Mouse (Mus musculus): Measurements from ENCODE around the gene Cryl1. TPM values are rescaled to one million over a fixed set of nuclear protein-coding genes. Genes with fewer than 3 reads are reported as not detected.

Gene Cryl1
- polyA plus RNA-seq, 1 experiment from 2014 or later, result 61.9 TPM

GRCm38 (mm10) chr14:57385667-57386066, 12.7 kb downstream of the Cryl1 start:
- WGBS, result 81% methylated on average over 5 of the region's 5 CpGs
- Histone ChIP-seq H3K4me1 (replicated peaks; ENCODE audit: control insufficient read depth, insufficient read depth, low read length) (peaks cover 5% of the 10 kb centered on the region; the same call in 1 of the 2 replicates), H3K4me3 (ENCODE audit: low read depth, low read length) (no peak overlapping the region), H3K36me3 (ENCODE audit: control insufficient read depth, insufficient read depth, low read length) (no peaks in the 10 kb centered on the region), H3K4me2 (ENCODE audit: low read length) (no peak overlapping the region), H3K27ac (ENCODE audit: low read depth) (no peak overlapping the region), H3K9ac (ENCODE audit: low read length) (no peak overlapping the region), H3K9me3 (ENCODE audit: control insufficient read depth, low read length) (no peaks in the 10 kb centered on the region), H3K27me3 (replicated peaks; ENCODE audit: control insufficient read depth, insufficient read depth, low read length) (no peaks in the 10 kb centered on the region)
- no peak for ATAC-seq (replicated peaks; ENCODE audit: low FRiP score, low TSS enrichment, low read depth)
- DNase-seq (ENCODE audit: low spot score), result no peak

GRCm38 (mm10) chr14:57377531-57377930, 20.8 kb downstream of the Cryl1 start:
- no peaks in the 10 kb centered on the region for H3K4me1 ChIP-seq (replicated peaks; ENCODE audit: control insufficient read depth, insufficient read depth, low read length)
- H3K9me3 ChIP-seq (ENCODE audit: control insufficient read depth, low read length), result no peaks in the 10 kb centered on the region
- no peak overlapping the region for H3K9ac ChIP-seq (ENCODE audit: low read length)
- no peak overlapping the region for H3K4me2 ChIP-seq (ENCODE audit: low read length)
- H3K27me3 ChIP-seq (replicated peaks; ENCODE audit: control insufficient read depth, insufficient read depth, low read length), result no peaks in the 10 kb centered on the region
- DNase-seq (ENCODE audit: low spot score) (no peak), ATAC-seq (replicated peaks; ENCODE audit: low FRiP score, low TSS enrichment, low read depth) (no peak)
- no peak overlapping the region for H3K27ac ChIP-seq (ENCODE audit: low read depth)
- WGBS, result 70% methylated on average over 5 of the region's 5 CpGs
- H3K36me3 ChIP-seq (ENCODE audit: control insufficient read depth, insufficient read depth, low read length), result no peaks in the 10 kb centered on the region
- H3K4me3 ChIP-seq (ENCODE audit: low read depth, low read length), result no peak overlapping the region

GRCm38 (mm10) chr14:57376956-57377355, 21.4 kb downstream of the Cryl1 start:
- DNase-seq (ENCODE audit: low spot score), result no peak
- no peak overlapping the region for H3K27ac ChIP-seq (ENCODE audit: low read depth)

GRCm38 (mm10) chr14:57376016-57376415, 22.3 kb downstream of the Cryl1 start:
- ATAC-seq (replicated peaks; ENCODE audit: low FRiP score, low TSS enrichment, low read depth) (no peak), DNase-seq (ENCODE audit: low spot score) (no peak)
- no peaks in the 10 kb centered on the region for H3K4me1 ChIP-seq (replicated peaks; ENCODE audit: control insufficient read depth, insufficient read depth, low read length)
- no peaks in the 10 kb centered on the region for H3K9me3 ChIP-seq (ENCODE audit: control insufficient read depth, low read length)
- 72% methylated on average over 8 of the region's 8 CpGs for WGBS
- no peaks in the 10 kb centered on the region for H3K27me3 ChIP-seq (replicated peaks; ENCODE audit: control insufficient read depth, insufficient read depth, low read length)
- no peak overlapping the region for H3K27ac ChIP-seq (ENCODE audit: low read depth)
- H3K4me3 ChIP-seq (ENCODE audit: low read depth, low read length), result no peak overlapping the region
- H3K36me3 ChIP-seq (ENCODE audit: control insufficient read depth, insufficient read depth, low read length), result no peaks in the 10 kb centered on the region
- H3K9ac ChIP-seq (ENCODE audit: low read length), result no peak overlapping the region
- no peak overlapping the region for H3K4me2 ChIP-seq (ENCODE audit: low read length)

More at GRCm38 (mm10) chr14:57376956-57377355, 21.4 kb downstream of the Cryl1 start:
- H3K4me3 ChIP-seq (ENCODE audit: low read depth, low read length), result no peak overlapping the region
- no peak overlapping the region for H3K9ac ChIP-seq (ENCODE audit: low read length)
- no peaks in the 10 kb centered on the region for H3K27me3 ChIP-seq (replicated peaks; ENCODE audit: control insufficient read depth, insufficient read depth, low read length)
- WGBS, result 83% methylated on average over 9 of the region's 9 CpGs
- no peak overlapping the region for H3K4me2 ChIP-seq (ENCODE audit: low read length)
- ATAC-seq (replicated peaks; ENCODE audit: low FRiP score, low TSS enrichment, low read depth), result no peak
- H3K4me1 ChIP-seq (replicated peaks; ENCODE audit: control insufficient read depth, insufficient read depth, low read length), result no peaks in the 10 kb centered on the region
- H3K36me3 ChIP-seq (ENCODE audit: control insufficient read depth, insufficient read depth, low read length), result no peaks in the 10 kb centered on the region
- H3K9me3 ChIP-seq (ENCODE audit: control insufficient read depth, low read length), result no peaks in the 10 kb centered on the region

GRCm38 (mm10) chr14:57375205-57375604, 23.1 kb downstream of the Cryl1 start:
- Histone ChIP-seq H3K4me2 (ENCODE audit: low read length) (no peak overlapping the region), H3K9ac (ENCODE audit: low read length) (no peak overlapping the region), H3K27me3 (replicated peaks; ENCODE audit: control insufficient read depth, insufficient read depth, low read length) (no peaks in the 10 kb centered on the region), H3K4me1 (replicated peaks; ENCODE audit: control insufficient read depth, insufficient read depth, low read length) (no peaks in the 10 kb centered on the region), H3K4me3 (ENCODE audit: low read depth, low read length) (no peak overlapping the region), H3K27ac (ENCODE audit: low read depth) (no peak overlapping the region), H3K36me3 (ENCODE audit: control insufficient read depth, insufficient read depth, low read length) (no peaks in the 10 kb centered on the region), H3K9me3 (ENCODE audit: control insufficient read depth, low read length) (no peaks in the 10 kb centered on the region)
- ATAC-seq (replicated peaks; ENCODE audit: low FRiP score, low TSS enrichment, low read depth) (no peak), DNase-seq (ENCODE audit: low spot score) (no peak)
- 77% methylated on average over 9 of the region's 9 CpGs for whole genome bisulfite sequencing

- 46% methylated on average over 8 of the region's 8 CpGs for WGBS
- no peak for ATAC-seq (replicated peaks; ENCODE audit: low FRiP score, low TSS enrichment, low read depth)
Observed at GRCm38 (mm10) chr14:57372348-57373102, 25.8 kb downstream of the Cryl1 start.

GRCm38 (mm10) chr14:57367327-57367726, 31.0 kb downstream of the Cryl1 start:
- Histone ChIP-seq H3K27ac (ENCODE audit: low read depth) (no peak overlapping the region), H3K4me3 (ENCODE audit: low read depth, low read length) (no peak overlapping the region), H3K9ac (ENCODE audit: low read length) (no peak overlapping the region), H3K4me2 (ENCODE audit: low read length) (no peak overlapping the region), H3K9me3 (ENCODE audit: control insufficient read depth, low read length) (no peaks in the 10 kb centered on the region), H3K36me3 (ENCODE audit: control insufficient read depth, insufficient read depth, low read length) (no peaks in the 10 kb centered on the region), H3K4me1 (replicated peaks; ENCODE audit: control insufficient read depth, insufficient read depth, low read length) (peaks cover 6% of the 10 kb centered on the region; the same call in 1 of the 2 replicates), H3K27me3 (replicated peaks; ENCODE audit: control insufficient read depth, insufficient read depth, low read length) (no peaks in the 10 kb centered on the region)
- DNase-seq (ENCODE audit: low spot score) (peak; percentile 66), ATAC-seq (replicated peaks; ENCODE audit: low FRiP score, low TSS enrichment, low read depth) (peak; percentile 61)
- 35% methylated on average over 4 of the region's 4 CpGs for WGBS

More at GRCm38 (mm10) chr14:57372348-57373102, 25.8 kb downstream of the Cryl1 start:
- Histone ChIP-seq H3K4me3 (ENCODE audit: low read depth, low read length) (no peak overlapping the region), H3K27ac (ENCODE audit: low read depth) (no peak overlapping the region), H3K36me3 (ENCODE audit: control insufficient read depth, insufficient read depth, low read length) (no peaks in the 10 kb centered on the region), H3K4me2 (ENCODE audit: low read length) (no peak overlapping the region), H3K9ac (ENCODE audit: low read length) (no peak overlapping the region), H3K4me1 (replicated peaks; ENCODE audit: control insufficient read depth, insufficient read depth, low read length) (no peaks in the 10 kb centered on the region), H3K9me3 (ENCODE audit: control insufficient read depth, low read length) (no peaks in the 10 kb centered on the region), H3K27me3 (replicated peaks; ENCODE audit: control insufficient read depth, insufficient read depth, low read length) (no peaks in the 10 kb centered on the region)
- peak; percentile 91 for DNase-seq (ENCODE audit: low spot score)

GRCm38 (mm10) chr14:57366724-57367123, 31.6 kb downstream of the Cryl1 start:
- Histone ChIP-seq H3K9me3 (ENCODE audit: control insufficient read depth, low read length) (no peaks in the 10 kb centered on the region), H3K27ac (ENCODE audit: low read depth) (peak overlapping the region; percentile 22; the same call in 1 of the 2 replicates), H3K27me3 (replicated peaks; ENCODE audit: control insufficient read depth, insufficient read depth, low read length) (no peaks in the 10 kb centered on the region), H3K4me1 (replicated peaks; ENCODE audit: control insufficient read depth, insufficient read depth, low read length) (peaks cover 6% of the 10 kb centered on the region; the same call in 1 of the 2 replicates), H3K9ac (ENCODE audit: low read length) (no peak overlapping the region), H3K36me3 (ENCODE audit: control insufficient read depth, insufficient read depth, low read length) (no peaks in the 10 kb centered on the region), H3K4me2 (ENCODE audit: low read length) (no peak overlapping the region), H3K4me3 (ENCODE audit: low read depth, low read length) (no peak overlapping the region)
- no peak for DNase-seq (ENCODE audit: low spot score)
- WGBS, result 57% methylated on average over 5 of the region's 5 CpGs
- no peak for ATAC-seq (replicated peaks; ENCODE audit: low FRiP score, low TSS enrichment, low read depth)

GRCm38 (mm10) chr14:57365341-57365740, 33.0 kb downstream of the Cryl1 start:
- ATAC-seq (replicated peaks; ENCODE audit: low FRiP score, low TSS enrichment, low read depth) (no peak), DNase-seq (ENCODE audit: low spot score) (no peak)
- Histone ChIP-seq H3K4me3 (ENCODE audit: low read depth, low read length) (no peak overlapping the region), H3K9ac (ENCODE audit: low read length) (no peak overlapping the region), H3K9me3 (ENCODE audit: control insufficient read depth, low read length) (no peaks in the 10 kb centered on the region), H3K4me2 (ENCODE audit: low read length) (no peak overlapping the region), H3K27ac (ENCODE audit: low read depth) (no peak overlapping the region), H3K27me3 (replicated peaks; ENCODE audit: control insufficient read depth, insufficient read depth, low read length) (no peaks in the 10 kb centered on the region), H3K4me1 (replicated peaks; ENCODE audit: control insufficient read depth, insufficient read depth, low read length) (peaks cover 6% of the 10 kb centered on the region; the same call in 1 of the 2 replicates), H3K36me3 (ENCODE audit: control insufficient read depth, insufficient read depth, low read length) (no peaks in the 10 kb centered on the region)
- 87% methylated on average over 9 of the region's 9 CpGs for WGBS

Data from intestine, embryonic 14.5 days (tissue).